Mouse (Mus musculus) spleen, adult 2 months (tissue): ENCODE measurements around the gene Scaf11. TPM values are rescaled to one million over a fixed set of nuclear protein-coding genes. Genes with fewer than 3 reads are reported as not detected.

ENCODE experiments used
- DNase-seq, 2 experiments: peaks; one replicate each; pipeline versions ENCODE4 v3.0.0 to v3.0.0-alpha.2; 2012 to 2021; ENCODE audit warnings: low spot score in 2 of 2, low read depth in 1 of 2
- H3K27ac ChIP-seq: fragments of 200-500 bp; 2 replicates; pipeline ENCODE4 v1.5.1; 2012; ENCODE audit warnings: low read length, inconsistent platforms; ENCODE audit not compliant: insufficient read depth
- H3K27me3 ChIP-seq: fragments of 200-500 bp; 2 replicates; pipeline ENCODE4 v1.6.1; 2012; ENCODE audit warnings: mild to moderate bottlenecking, moderate library complexity, low read length, inconsistent platforms; ENCODE audit not compliant: control insufficient read depth, insufficient read depth
- H3K36me3 ChIP-seq: fragments of 200-500 bp; 2 replicates; pipeline ENCODE4 v1.6.1; 2012; ENCODE audit warnings: mild to moderate bottlenecking, low read length, inconsistent platforms; ENCODE audit not compliant: control insufficient read depth, insufficient read depth
- H3K4me1 ChIP-seq: fragments of 200-500 bp; 2 replicates; pipeline ENCODE4 v1.6.1; 2011; ENCODE audit warnings: inconsistent platforms; ENCODE audit not compliant: control insufficient read depth, insufficient read depth, insufficient read length
- H3K4me3 ChIP-seq: fragments of 200-500 bp; 2 replicates; pipeline ENCODE4 v1.5.1; 2011; ENCODE audit warnings: mild to moderate bottlenecking, inconsistent platforms; ENCODE audit not compliant: insufficient read depth, insufficient read length; ENCODE audit errors: extremely low read depth
- CTCF ChIP-seq: fragments of 200-500 bp; IDR thresholded peaks from 2 replicates; pipeline ENCODE4 v1.5.1; 2011; ENCODE audit warnings: mild to moderate bottlenecking, inconsistent platforms; ENCODE audit not compliant: insufficient read depth, insufficient read length, insufficient replicate concordance; ENCODE audit errors: extremely low read depth
- POLR2A ChIP-seq: fragments of 200-500 bp; IDR thresholded peaks from 2 replicates; pipeline ENCODE4 v1.6.1; 2011; ENCODE audit warnings: low read depth, low read length, inconsistent platforms
- WGBS: fragments of 180-500 bp; shearing (Covaris S2); methylation state at CpG from one replicate; pipeline ENCODE4 v1.1.7; 2018; 5-methylcytosine and 5-hydroxymethylcytosine counted together
- polyA plus RNA-seq: library from polyadenylated mRNA; depleted of rRNA; stranded (reverse); fragments of >200 nt; gene quantifications from 2 replicates; pipeline ENCODE4 v1.2.3, GENCODE M21; 2012

Gene Scaf11
- polyA plus RNA-seq, 1 experiment: 16.3 TPM

GRCm38 (mm10) chr15:96476359-96476758 is 15.7 kb upstream of the Scaf11 start:
- TF ChIP-seq POLR2A (no peak), CTCF (peak; percentile 91)
- H3K27ac ChIP-seq: no peak overlapping the region
- no peaks in the 10 kb centered on the region for H3K27me3 ChIP-seq
- H3K36me3 ChIP-seq: no peaks in the 10 kb centered on the region
- peaks cover 9% of the 10 kb centered on the region; the same call in 1 of the 2 replicates for H3K4me1 ChIP-seq
- no peak overlapping the region for H3K4me3 ChIP-seq
- DNase-seq: peak; percentile 53 to 88
- WGBS: 25% methylated on average over 7 of the region's 7 CpGs

DNA sequence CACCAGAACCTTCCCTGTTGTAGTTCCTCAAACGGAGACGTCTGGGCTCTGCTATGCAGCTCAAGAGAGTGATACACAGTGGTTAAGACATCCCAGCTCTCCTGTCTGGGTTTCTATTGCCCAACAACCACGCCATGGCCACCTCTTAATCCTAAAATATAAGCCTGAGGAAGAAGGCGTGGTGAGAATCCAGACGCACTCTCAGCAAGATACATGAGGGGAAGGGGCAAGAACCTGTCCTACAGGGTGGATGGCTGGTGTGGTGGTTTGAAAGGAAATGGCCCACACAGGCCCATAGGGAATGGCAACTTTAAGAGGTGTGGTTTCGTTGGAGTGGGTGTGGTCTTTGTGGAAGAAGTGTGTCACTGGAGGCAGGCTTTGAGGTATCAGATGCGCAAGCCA is 14.9 kb upstream of the Scaf11 start:
- TF ChIP-seq POLR2A: no peak
- TF ChIP-seq CTCF: no peak
- DNase-seq: no peak
- Histone ChIP-seq H3K4me1 (peaks cover 9% of the 10 kb centered on the region; the same call in 1 of the 2 replicates), H3K36me3 (no peaks in the 10 kb centered on the region), H3K27ac (peak overlapping the region; percentile 78), H3K27me3 (no peaks in the 10 kb centered on the region), H3K4me3 (no peak overlapping the region)
- 59% methylated on average over 7 of the region's 7 CpGs for WGBS

DNA sequence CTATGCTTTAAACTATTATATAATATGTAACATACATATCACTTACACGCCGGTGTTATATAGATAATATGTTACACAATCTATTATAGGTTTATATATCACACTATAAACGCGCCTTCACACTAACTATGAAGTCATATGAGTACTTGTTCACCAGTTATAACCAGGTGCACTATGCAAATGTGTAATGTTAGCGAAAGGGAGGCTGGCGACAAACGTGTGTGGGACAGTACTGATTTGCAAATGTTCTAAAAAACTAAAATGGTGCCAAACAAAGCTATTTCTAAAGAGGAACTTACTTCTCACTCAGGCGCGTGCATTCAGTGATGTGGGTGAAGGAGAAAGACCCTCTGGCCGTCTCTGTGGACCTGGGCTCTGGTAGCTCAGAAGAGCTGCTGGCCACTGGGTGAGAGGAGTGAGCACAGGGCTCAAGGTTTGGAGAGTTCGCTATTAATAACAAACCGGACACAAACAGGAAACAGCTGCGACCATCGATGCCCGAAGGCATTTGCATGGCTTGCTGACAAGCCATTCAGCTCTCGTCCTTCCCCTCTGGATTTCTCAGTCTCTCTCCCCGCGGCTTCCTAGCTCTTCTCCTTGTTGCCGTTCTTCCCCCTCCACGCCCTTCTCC is 13.8 kb upstream of the Scaf11 start:
- Histone ChIP-seq H3K27ac (peak overlapping the region; percentile 96), H3K4me3 (peak overlapping the region; percentile 59), H3K27me3 (no peaks in the 10 kb centered on the region), H3K36me3 (no peaks in the 10 kb centered on the region), H3K4me1 (peaks cover 9% of the 10 kb centered on the region; the same call in 1 of the 2 replicates)
- 19% methylated on average over 20 of the region's 20 CpGs for WGBS
- TF ChIP-seq CTCF (no peak), POLR2A (peak; percentile 36)
- DNase-seq: peak; percentile 72 to 78

- H3K36me3 ChIP-seq: no peaks in the 10 kb centered on the region
- no peak for DNase-seq
- peaks cover 9% of the 10 kb centered on the region; the same call in 1 of the 2 replicates for H3K4me1 ChIP-seq
- H3K4me3 ChIP-seq: peak overlapping the region; percentile 42
- TF ChIP-seq CTCF (no peak), POLR2A (no peak)
- H3K27me3 ChIP-seq: no peaks in the 10 kb centered on the region
- WGBS: 80% methylated on average over 15 of the region's 15 CpGs
- peak overlapping the region; percentile 93 for H3K27ac ChIP-seq
These were observed 13.3 kb upstream of the Scaf11 start for GRCm38 (mm10) chr15:96473920-96474319.

GRCm38 (mm10) chr15:96468316-96468715 is 7.7 kb upstream of the Scaf11 start:
- H3K4me1 ChIP-seq: peaks cover 5% of the 10 kb centered on the region; the same call in 1 of the 2 replicates
- H3K4me3 ChIP-seq: no peak overlapping the region
- H3K36me3 ChIP-seq: no peaks in the 10 kb centered on the region
- TF ChIP-seq CTCF: no peak
- no peak for TF ChIP-seq POLR2A
- peak overlapping the region; percentile 68 for H3K27ac ChIP-seq
- 33% methylated on average over 2 of the region's 2 CpGs for WGBS
- peak in 1 of 2 experiments; percentile 15 for DNase-seq
- no peaks in the 10 kb centered on the region for H3K27me3 ChIP-seq

GRCm38 (mm10) chr15:96467844-96468243 is 7.2 kb upstream of the Scaf11 start:
- H3K4me1 ChIP-seq: peaks cover 5% of the 10 kb centered on the region; the same call in 1 of the 2 replicates
- H3K27ac ChIP-seq: 0 out of 2 replicates have a peak overlapping the region, but pooled peaks have one; percentile 9
- WGBS: 67% methylated on average over 5 of the region's 5 CpGs
- no peaks in the 10 kb centered on the region for H3K27me3 ChIP-seq
- no peaks in the 10 kb centered on the region for H3K36me3 ChIP-seq
- H3K4me3 ChIP-seq: no peak overlapping the region
- DNase-seq: no peak
- TF ChIP-seq CTCF (no peak), POLR2A (no peak)

DNA sequence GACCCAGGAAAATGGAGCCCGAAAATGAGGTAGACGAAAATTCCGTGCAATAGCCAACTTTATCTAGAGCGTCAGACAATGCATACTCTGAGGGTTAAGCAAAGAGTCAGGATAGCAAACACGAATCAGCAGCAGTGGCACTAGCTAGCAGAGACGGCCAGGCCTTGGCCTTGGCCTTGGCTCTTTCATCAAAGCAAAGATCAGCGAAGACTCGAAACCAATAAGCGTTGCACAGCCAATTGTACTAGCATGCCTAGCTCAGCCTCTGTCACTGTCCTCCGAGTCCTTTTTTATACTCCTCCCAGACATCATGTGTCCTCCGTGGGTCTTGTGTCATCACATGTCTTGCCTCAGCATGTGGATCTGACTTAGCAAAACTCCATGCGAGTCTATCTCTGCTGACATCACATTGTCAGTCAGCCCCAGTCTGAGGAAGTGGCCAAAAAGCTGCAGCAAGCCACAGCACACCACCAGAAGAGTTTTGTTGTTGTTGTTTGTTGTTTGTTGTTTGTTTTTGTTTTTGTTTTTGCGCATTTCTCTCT is 5.8 kb upstream of the Scaf11 start:
- Histone ChIP-seq H3K36me3 (no peaks in the 10 kb centered on the region), H3K27me3 (no peaks in the 10 kb centered on the region), H3K4me1 (peaks cover 3% of the 10 kb centered on the region; the same call in 1 of the 2 replicates), H3K27ac (no peak overlapping the region), H3K4me3 (no peak overlapping the region)
- 84% methylated on average over 13 of the region's 13 CpGs for WGBS
- DNase-seq: no peak
- TF ChIP-seq CTCF (no peak), POLR2A (no peak)
